Mouse (Mus musculus): ENCODE results near the gene Zfp362. TPM values are rescaled to one million over a fixed set of nuclear protein-coding genes. Genes with fewer than 3 reads are reported as not detected.

Gene Zfp362
- polyA plus RNA-seq, 1 experiment from 2014 or later, result 29.3 TPM

GRCm38 (mm10) chr4:128774467-128774866, 31.4 kb downstream of the Zfp362 start:
- peaks cover 68% of the 10 kb centered on the region for H3K36me3 ChIP-seq
- ATAC-seq (ENCODE audit: low FRiP score), result no peak
- H3K9ac ChIP-seq (replicated peaks), result no peak overlapping the region
- peaks cover 4% of the 10 kb centered on the region; the same call in 1 of the 2 replicates for H3K4me1 ChIP-seq
- H3K4me3 ChIP-seq (replicated peaks), result no peak overlapping the region
- no peak overlapping the region for H3K4me2 ChIP-seq
- no peak overlapping the region for H3K27ac ChIP-seq (replicated peaks)
- 93% methylated on average over 9 of the region's 9 CpGs for WGBS
- no peaks in the 10 kb centered on the region for H3K27me3 ChIP-seq (replicated peaks)
- no peaks in the 10 kb centered on the region for H3K9me3 ChIP-seq (replicated peaks)

DNA sequence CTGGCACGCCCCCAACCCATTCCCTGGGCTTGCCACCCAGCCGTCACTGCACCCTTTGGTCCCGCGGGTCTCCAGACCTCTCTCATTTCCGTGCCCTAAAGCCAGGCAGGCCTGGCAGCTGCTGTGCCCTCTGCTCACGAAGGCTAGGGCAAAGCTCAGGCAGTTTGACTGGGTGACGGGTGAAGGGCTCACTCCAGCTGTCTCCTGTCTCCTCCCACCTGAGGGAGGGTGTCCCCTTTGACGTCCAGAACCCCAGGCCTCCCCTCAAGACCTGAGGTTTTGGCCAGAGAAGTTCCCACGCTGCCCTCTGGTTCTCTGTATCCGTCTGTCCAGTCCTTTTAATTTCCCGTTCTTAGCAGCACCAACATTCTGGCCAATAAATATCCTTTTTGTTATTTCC, 32.0 kb downstream of the Zfp362 start:
- Histone ChIP-seq H3K4me2 (no peak overlapping the region), H3K9ac (replicated peaks) (no peak overlapping the region), H3K27me3 (replicated peaks) (no peaks in the 10 kb centered on the region), H3K4me1 (peaks cover 4% of the 10 kb centered on the region; the same call in 1 of the 2 replicates), H3K36me3 (peaks cover 62% of the 10 kb centered on the region), H3K9me3 (replicated peaks) (no peaks in the 10 kb centered on the region), H3K4me3 (replicated peaks) (no peak overlapping the region), H3K27ac (replicated peaks) (no peak overlapping the region)
- whole genome bisulfite sequencing, result 89% methylated on average over 11 of the region's 11 CpGs
- ATAC-seq (ENCODE audit: low FRiP score), result no peak

- no peak overlapping the region for H3K27ac ChIP-seq (replicated peaks)
- no peaks in the 10 kb centered on the region for H3K27me3 ChIP-seq (replicated peaks)
- no peak for ATAC-seq (ENCODE audit: low FRiP score)
- H3K9ac ChIP-seq (replicated peaks), result no peak overlapping the region
- H3K4me2 ChIP-seq, result no peak overlapping the region
- 85% methylated on average over 5 of the region's 5 CpGs for WGBS
- H3K4me3 ChIP-seq (replicated peaks), result no peak overlapping the region
- H3K9me3 ChIP-seq (replicated peaks), result no peaks in the 10 kb centered on the region
- H3K36me3 ChIP-seq, result peaks cover 34% of the 10 kb centered on the region
- peaks cover 4% of the 10 kb centered on the region; the same call in 1 of the 2 replicates for H3K4me1 ChIP-seq
Measured at GRCm38 (mm10) chr4:128770698-128771097, 35.1 kb downstream of the Zfp362 start.

DNA sequence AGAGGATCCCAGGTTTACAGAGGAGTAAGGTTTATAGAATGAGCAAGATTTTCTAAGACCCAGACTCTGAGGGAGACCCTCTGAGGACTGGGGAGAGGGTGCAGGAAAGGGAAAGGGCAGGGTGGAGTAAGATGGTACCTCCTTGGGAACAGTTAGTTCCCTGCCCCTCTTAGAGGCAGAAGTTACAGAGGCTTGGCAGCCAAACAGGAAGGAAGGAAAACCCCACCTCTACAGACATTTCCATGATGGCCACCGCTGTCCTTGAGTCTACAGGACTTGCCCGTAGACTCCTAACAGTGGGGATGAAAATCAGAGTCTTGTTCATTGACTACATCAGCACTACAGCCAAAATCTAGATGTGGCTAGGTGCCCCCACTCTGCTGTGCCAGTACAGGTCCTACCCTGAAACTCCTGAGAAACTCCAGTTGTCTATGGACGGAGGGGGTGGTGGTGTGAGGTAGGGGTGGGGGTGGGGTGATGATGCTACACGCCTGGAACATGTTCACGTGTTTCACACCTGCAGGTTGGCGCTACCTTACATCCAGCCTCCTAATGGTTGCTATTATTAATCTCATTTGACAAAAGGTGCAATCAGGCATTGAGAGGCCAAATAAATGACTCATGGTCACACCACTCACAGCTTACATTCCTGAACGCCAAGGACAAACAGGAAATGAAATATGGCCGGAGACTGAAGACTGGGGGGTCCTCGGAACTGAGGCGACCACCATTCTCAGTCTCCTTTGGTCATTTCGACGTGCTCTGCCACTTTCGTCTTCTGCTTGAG, 36.1 kb downstream of the Zfp362 start:
- no peak for ATAC-seq (ENCODE audit: low FRiP score)
- H3K4me3 ChIP-seq (replicated peaks), result no peak overlapping the region
- H3K36me3 ChIP-seq, result peaks cover 26% of the 10 kb centered on the region
- WGBS, result 79% methylated on average over 13 of the region's 13 CpGs
- no peak overlapping the region for H3K9ac ChIP-seq (replicated peaks)
- H3K27ac ChIP-seq (replicated peaks), result no peak overlapping the region
- H3K27me3 ChIP-seq (replicated peaks), result no peaks in the 10 kb centered on the region
- no peaks in the 10 kb centered on the region for H3K9me3 ChIP-seq (replicated peaks)
- peaks cover 4% of the 10 kb centered on the region; the same call in 1 of the 2 replicates for H3K4me1 ChIP-seq
- H3K4me2 ChIP-seq, result no peak overlapping the region

- Histone ChIP-seq H3K4me1 (peaks cover 4% of the 10 kb centered on the region; the same call in 1 of the 2 replicates), H3K27me3 (replicated peaks) (no peaks in the 10 kb centered on the region), H3K27ac (replicated peaks) (no peak overlapping the region), H3K9ac (replicated peaks) (no peak overlapping the region), H3K4me3 (replicated peaks) (no peak overlapping the region), H3K9me3 (replicated peaks) (0 out of 2 replicates have a peak, but pooled peaks cover 6% of the 10 kb centered on the region), H3K36me3 (peaks cover 9% of the 10 kb centered on the region; the same call in 1 of the 2 replicates), H3K4me2 (no peak overlapping the region)
- ATAC-seq (ENCODE audit: low FRiP score), result no peak
- 74% methylated on average over 13 of the region's 13 CpGs for WGBS
Measured at GRCm38 (mm10) chr4:128768120-128768519, 37.7 kb downstream of the Zfp362 start.

GRCm38 (mm10) chr4:128766929-128767328, 38.9 kb downstream of the Zfp362 start:
- no peaks in the 10 kb centered on the region for H3K36me3 ChIP-seq
- H3K9ac ChIP-seq (replicated peaks), result no peak overlapping the region
- 95% methylated on average over 20 of the region's 20 CpGs for WGBS
- 0 out of 2 replicates have a peak, but pooled peaks cover 6% of the 10 kb centered on the region for H3K9me3 ChIP-seq (replicated peaks)
- H3K4me3 ChIP-seq (replicated peaks), result no peak overlapping the region
- H3K4me2 ChIP-seq, result no peak overlapping the region
- H3K27me3 ChIP-seq (replicated peaks), result no peaks in the 10 kb centered on the region
- ATAC-seq (ENCODE audit: low FRiP score), result no peak
- peaks cover 4% of the 10 kb centered on the region; the same call in 1 of the 2 replicates for H3K4me1 ChIP-seq
- H3K27ac ChIP-seq (replicated peaks), result no peak overlapping the region

GRCm38 (mm10) chr4:128760029-128760428, 45.8 kb downstream of the Zfp362 start:
- Histone ChIP-seq H3K27ac (replicated peaks) (no peak overlapping the region), H3K4me3 (replicated peaks) (no peak overlapping the region), H3K4me1 (no peaks in the 10 kb centered on the region), H3K9me3 (replicated peaks) (0 out of 2 replicates have a peak, but pooled peaks cover 6% of the 10 kb centered on the region), H3K9ac (replicated peaks) (no peak overlapping the region), H3K27me3 (replicated peaks) (no peaks in the 10 kb centered on the region), H3K4me2 (no peak overlapping the region), H3K36me3 (no peaks in the 10 kb centered on the region)
- ATAC-seq (ENCODE audit: low FRiP score), result no peak
- 93% methylated on average over 6 of the region's 6 CpGs for WGBS

GRCm38 (mm10) chr4:128759214-128759613, 46.6 kb downstream of the Zfp362 start:
- Histone ChIP-seq H3K4me2 (no peak overlapping the region), H3K27me3 (replicated peaks) (no peaks in the 10 kb centered on the region), H3K27ac (replicated peaks) (no peak overlapping the region), H3K4me3 (replicated peaks) (no peak overlapping the region), H3K4me1 (no peaks in the 10 kb centered on the region), H3K36me3 (peaks cover under 1% of the 10 kb centered on the region; the same call in 1 of the 2 replicates), H3K9me3 (replicated peaks) (0 out of 2 replicates have a peak, but pooled peaks cover 6% of the 10 kb centered on the region), H3K9ac (replicated peaks) (no peak overlapping the region)
- 84% methylated on average over 5 of the region's 5 CpGs for WGBS
- ATAC-seq (ENCODE audit: low FRiP score), result no peak

DNA sequence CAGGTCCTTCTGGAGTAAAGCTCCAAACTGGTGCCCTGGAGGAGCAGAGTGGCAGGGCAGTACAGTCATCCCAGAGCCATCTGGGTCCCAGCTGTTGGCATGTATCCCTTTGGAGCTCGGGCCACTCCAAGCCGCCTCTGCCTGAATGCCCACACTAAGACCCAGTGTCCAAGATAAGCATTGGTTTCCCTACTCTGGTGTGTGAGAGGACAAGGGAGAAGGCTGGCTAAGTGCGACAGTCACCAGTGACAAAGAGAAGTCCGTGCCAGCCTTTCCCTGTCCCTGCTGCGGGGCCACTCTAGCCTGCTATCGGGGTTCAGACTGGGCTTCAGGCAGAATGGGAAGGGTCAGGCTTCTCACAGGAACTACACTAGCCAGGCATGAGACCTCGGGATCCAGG, 49.9 kb downstream of the Zfp362 start:
- 76% methylated on average over 7 of the region's 7 CpGs for WGBS
- no peaks in the 10 kb centered on the region for H3K27me3 ChIP-seq (replicated peaks)
- H3K9me3 ChIP-seq (replicated peaks), result no peaks in the 10 kb centered on the region
- H3K4me3 ChIP-seq (replicated peaks), result no peak overlapping the region
- no peak overlapping the region for H3K4me2 ChIP-seq
- peak; percentile 22; the same call in 1 of the 2 replicates for ATAC-seq (ENCODE audit: low FRiP score)
- H3K4me1 ChIP-seq, result no peaks in the 10 kb centered on the region
- no peak overlapping the region for H3K9ac ChIP-seq (replicated peaks)
- H3K36me3 ChIP-seq, result peaks cover 31% of the 10 kb centered on the region
- 0 out of 2 replicates have a peak overlapping the region, but pooled peaks have one; percentile 48 for H3K27ac ChIP-seq (replicated peaks)

DNA sequence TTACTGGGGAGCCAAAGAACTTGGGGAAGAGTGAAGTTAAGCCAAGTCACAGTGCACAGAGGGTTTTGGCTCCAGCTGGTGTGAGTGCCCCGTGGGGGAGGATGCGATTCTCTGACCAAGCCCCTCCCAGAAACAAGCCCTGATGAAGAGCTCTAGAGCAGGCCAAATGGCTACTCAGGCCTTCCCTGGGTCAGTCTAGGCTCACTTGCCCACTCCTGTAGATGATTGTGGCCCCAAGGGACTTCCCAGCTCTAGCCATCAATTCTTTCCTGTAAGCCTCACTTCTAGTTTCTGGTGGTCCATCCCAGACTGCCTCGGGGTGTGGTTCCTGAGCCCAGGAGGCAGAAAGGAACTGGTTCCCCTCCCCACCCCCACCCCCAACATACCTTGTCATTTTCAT, 50.8 kb downstream of the Zfp362 start, which contains the start of gene A3galt2:
TSS of gene A3galt2 (plus strand) at position 301 of the 400 bp plus-strand sequence.
- ATAC-seq (ENCODE audit: low FRiP score), result no peak; the same call in 1 of the 2 replicates
- H3K27me3 ChIP-seq (replicated peaks), result no peaks in the 10 kb centered on the region
- peak within 1 kb of the TSS; percentile 48; the same call in 1 of the 2 replicates for H3K27ac ChIP-seq (replicated peaks)
- H3K4me1 ChIP-seq, result no peaks in the 10 kb centered on the region
- 86% methylated on average over 3 of the region's 3 CpGs for WGBS
- no peaks in the 10 kb centered on the region for H3K9me3 ChIP-seq (replicated peaks)
- H3K4me2 ChIP-seq, result no peak within 1 kb of the TSS
- H3K36me3 ChIP-seq, result peaks cover 39% of the 10 kb centered on the region
- no peak within 1 kb of the TSS for H3K9ac ChIP-seq (replicated peaks)
- no peak within 1 kb of the TSS for H3K4me3 ChIP-seq (replicated peaks)

GRCm38 (mm10) chr4:128753571-128753970, 52.3 kb downstream of the Zfp362 start:
- no peaks in the 10 kb centered on the region for H3K9me3 ChIP-seq (replicated peaks)
- no peak overlapping the region for H3K27ac ChIP-seq (replicated peaks)
- H3K36me3 ChIP-seq, result peaks cover 54% of the 10 kb centered on the region
- WGBS, result 87% methylated on average over 7 of the region's 7 CpGs
- no peak overlapping the region for H3K9ac ChIP-seq (replicated peaks)
- no peak overlapping the region for H3K4me3 ChIP-seq (replicated peaks)
- no peaks in the 10 kb centered on the region for H3K27me3 ChIP-seq (replicated peaks)
- H3K4me2 ChIP-seq, result no peak overlapping the region
- no peaks in the 10 kb centered on the region for H3K4me1 ChIP-seq
- ATAC-seq (ENCODE audit: low FRiP score), result no peak

Measured in neural tube, embryonic 15.5 days (tissue).